Mouse (Mus musculus) cerebellum, adult 2 months (tissue): ENCODE data around the gene C330007P06Rik.

Experiments
- CTCF ChIP-seq: fragments of 200-500 bp; IDR thresholded peaks from 2 replicates; pipeline ENCODE4 v1.5.1; 2011; ENCODE audit warnings: low read depth, mild to moderate bottlenecking, control low read depth, low read length, moderate library complexity, borderline replicate concordance; ENCODE audit not compliant: insufficient read depth
- POLR2A ChIP-seq: fragments of 200-500 bp; IDR thresholded peaks from 2 replicates; pipeline ENCODE4 v1.6.1; 2011; ENCODE audit warnings: low read length, control low read depth, borderline replicate concordance; ENCODE audit not compliant: insufficient read depth

- TF ChIP-seq CTCF (no peak), POLR2A (no peak)
Observed at GRCm38 (mm10) chrX:36906539-36906938, 32.6 kb upstream of the C330007P06Rik start.
